Mouse (Mus musculus): ENCODE results near the gene Swap70. TPM values are rescaled to one million over a fixed set of nuclear protein-coding genes. Genes with fewer than 3 reads are reported as not detected.

Gene Swap70
- total RNA-seq, 2 experiments from 2014 or later = 12.1 to 14.6 TPM

DNA sequence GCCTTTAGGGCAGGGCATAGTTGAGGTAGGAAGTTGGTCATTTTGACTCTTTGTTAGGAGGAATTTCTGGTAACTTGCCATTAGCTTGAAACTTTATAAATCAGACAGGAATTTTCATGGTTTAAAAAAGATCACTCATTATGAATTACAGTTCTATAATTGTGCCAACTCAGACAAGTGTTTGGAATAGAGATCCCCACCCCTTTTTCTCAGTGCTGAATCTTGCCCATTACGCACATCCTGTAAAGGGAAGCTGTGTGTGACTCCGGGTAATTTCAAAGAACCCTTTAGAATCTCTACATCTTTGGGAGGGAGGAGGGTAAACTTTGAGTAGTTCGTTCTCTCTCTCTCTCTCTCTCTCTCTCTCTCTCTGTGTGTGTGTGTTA lies 15.9 kb downstream of the Swap70 start:
- no peak for DNase-seq (ENCODE audit: low spot score in 2 of 2)

DNA sequence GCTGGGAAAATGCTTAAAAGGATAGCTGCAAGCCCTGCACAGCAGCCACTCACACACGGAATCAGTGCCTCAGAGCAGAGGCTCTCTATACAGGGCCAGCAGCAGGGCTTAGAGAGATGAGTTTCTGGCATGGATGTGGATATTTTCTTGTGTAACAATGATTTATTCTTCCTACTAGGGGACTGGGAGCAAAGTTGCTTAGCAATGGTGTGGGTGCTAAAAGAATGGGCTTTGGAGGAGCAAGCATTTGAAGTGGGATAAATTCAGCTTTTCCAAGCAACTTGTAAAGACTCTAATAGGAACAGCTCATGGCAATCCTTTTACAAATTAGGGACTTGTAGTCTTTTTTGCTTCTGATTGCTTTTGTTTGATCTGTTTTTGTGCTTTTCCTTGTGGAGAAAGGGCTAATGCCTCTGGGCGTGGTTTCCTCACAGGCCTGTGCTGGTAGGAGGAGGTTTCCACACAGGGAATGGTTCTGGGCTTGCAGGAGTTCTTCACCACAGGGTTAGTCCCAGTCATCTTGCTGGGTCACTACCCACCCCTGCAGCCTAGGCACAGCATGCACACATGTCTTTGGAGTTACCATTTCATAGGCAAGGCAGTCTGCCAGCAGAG lies 16.4 kb downstream of the Swap70 start:
- DNase-seq (ENCODE audit: low spot score in 2 of 2) = peak in 1 of 2 experiments; percentile 37

DNA sequence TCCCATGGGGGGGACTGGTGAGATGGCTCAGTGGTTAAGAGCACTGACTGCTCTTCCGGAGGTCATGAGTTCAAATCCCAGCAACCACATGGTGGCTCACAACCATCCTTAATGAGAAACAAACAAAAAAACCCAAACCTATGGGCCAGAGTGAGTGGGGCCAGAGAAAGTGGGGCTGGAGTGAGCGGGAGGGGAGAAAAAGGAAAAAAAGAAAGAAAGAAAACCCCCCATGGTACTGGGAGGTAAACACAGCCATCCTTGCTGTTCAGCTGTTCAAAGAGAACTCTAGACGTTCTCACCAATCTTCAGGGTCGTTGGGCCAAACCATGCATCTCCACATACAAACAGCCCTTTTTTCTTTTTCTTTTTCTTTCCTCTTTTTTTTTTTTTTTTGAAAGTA lies 18.1 kb downstream of the Swap70 start:
- no peak for DNase-seq (ENCODE audit: low spot score in 2 of 2)

DNA sequence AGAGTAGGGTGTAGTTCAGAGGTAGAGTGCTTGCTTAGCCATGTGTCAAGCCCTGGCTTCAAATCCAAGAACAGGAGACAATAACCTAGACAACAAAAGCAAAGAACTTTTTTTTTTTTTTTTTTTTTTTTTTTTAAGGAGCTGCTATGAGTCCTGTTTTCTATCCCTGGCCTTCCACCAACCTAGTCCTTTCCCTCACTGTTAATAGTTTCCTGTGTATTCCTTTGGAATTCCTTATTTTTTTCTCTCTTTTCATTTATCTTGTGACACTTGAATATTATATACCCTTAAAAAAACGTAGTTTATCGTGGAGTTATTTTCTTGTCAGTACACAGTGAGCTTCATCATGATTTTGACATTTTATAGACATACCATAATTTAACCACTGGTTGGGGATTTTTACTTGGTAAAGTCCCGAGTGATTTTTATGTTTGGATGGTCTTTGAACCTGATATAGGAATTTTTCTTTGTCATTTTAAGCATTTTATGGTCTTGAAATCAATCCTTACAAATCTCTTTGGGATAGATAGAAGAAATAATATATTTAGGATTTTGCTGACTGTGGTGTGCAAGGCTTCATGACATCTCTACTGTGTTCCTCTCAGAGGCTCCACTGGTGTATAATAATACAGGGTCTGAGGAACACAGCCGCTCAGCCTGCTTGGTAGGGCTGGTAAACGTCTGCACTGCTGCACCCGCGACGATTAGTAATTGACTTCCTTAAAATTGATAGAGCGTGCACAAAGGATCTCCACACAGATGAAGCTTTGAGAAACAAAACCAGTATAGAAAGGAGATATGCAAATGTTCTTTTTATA lies 20.2 kb downstream of the Swap70 start:
- DNase-seq (ENCODE audit: low spot score in 2 of 2) = no peak

DNA sequence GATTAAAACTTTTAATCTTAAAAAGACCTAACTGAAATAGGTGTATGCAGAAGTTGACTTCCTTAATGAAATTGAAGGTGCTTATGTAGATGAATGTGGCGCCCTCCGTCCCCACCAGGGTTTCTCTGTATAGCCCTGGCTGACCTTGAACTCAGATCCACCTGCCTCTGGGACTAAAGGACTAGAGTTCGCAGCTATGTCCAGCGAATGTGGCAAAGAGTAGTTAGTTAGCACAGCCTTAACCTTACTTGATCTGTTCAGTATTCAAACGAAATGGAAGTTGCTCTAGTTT lies 20.7 kb downstream of the Swap70 start:
- no peak for DNase-seq (ENCODE audit: low spot score in 2 of 2)

DNA sequence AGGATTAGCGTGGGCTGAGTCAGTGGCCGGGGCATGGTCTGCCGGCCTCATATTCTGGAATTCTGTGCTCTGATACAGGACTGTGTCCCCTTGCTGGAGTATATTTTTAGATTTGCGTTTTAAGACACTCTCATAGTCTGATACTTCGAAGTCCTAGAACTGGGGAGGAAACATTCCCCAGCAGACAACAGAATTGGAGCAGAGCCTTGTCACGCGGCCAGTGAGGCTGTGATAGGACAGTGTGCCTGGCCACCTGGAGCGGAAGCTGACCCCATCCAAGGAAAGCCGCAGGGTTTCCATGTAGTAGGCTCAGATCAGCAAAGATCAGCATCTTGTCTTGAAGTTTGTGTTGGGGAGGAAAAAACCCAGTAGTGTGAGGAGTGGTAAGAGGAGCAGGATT lies 23.6 kb downstream of the Swap70 start:
- DNase-seq (ENCODE audit: low spot score in 2 of 2) = no peak

DNA sequence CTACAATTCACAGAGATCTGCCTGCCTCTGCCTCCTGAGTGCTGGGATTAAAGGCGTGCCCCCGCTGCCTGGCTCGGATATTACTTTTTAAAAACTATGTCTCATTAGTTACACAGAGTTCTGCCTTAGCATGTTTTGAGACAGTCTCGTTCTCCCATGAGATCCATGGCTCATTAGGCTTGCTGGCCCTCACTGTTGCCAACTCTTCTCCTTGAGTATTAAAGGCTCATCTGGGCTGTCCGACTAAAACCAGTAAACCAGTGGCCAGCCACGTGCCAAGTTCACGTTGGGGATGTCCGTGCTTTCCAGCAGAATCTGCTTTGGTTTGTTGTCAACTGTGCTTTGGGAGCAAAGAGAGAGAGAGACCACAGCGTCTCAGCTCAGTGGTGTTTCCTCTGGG lies 25.0 kb downstream of the Swap70 start:
- DNase-seq (ENCODE audit: low spot score in 2 of 2) = no peak

DNA sequence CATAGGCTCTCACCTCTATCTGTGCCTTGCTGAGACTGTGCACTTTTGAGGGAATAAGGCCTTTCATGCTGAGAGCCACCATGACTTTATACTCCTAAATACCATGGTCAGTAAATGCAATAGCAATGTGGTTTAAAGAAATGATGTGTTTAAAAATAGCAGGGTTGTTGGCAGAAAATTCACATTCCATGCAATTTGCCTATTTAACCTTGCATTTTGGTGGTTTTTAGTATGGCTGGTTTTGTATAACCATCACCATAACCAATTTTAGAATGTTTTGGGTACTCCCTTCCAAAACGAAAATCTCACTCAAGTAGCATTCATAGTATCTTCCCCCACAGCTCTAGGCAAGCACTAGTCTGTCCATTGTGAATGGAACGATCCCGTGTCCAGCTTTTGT lies 26.3 kb downstream of the Swap70 start:
- no peak for DNase-seq (ENCODE audit: low spot score in 2 of 2)

DNA sequence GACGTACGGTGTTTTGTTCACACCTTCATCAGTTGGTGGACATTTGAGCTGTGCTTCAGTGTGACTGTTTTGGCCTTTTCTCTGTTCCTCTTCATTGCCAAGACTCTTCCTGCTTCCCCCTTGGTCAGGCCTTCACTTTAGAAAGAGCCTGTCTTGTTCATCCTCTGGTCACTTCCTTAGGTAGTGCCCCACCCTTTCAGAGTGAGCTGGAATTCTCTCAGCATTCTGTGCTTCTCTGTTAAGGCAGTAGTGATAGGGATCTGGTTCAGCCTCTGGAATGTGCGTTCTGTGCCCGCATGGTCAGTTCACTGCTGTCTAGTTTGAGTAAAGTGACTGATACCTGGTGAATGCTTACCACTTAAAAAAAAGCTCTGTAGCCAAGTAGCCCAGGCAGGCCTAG lies 27.2 kb downstream of the Swap70 start:
- DNase-seq (ENCODE audit: low spot score in 2 of 2) = no peak

DNA sequence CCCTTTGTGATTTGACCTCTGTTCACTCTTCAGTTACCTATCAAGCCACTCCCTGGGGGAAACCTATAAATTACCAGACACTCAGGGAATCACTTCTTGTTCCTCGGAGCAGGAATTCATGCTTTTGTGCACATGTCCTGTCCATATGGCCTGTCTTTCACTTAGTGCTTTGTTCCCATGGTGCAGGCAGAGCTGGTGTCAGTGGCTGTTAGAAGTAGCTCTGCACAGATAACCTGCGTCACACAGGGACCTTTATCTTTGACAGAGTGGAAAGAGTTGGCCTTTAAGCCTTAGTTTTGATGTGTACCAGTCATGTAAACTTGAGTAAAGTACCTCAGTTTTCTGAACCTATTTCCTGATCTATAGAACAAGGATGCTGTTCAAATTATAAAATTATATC lies 32.4 kb downstream of the Swap70 start:
- DNase-seq (ENCODE audit: low spot score in 2 of 2) = no peak

DNA sequence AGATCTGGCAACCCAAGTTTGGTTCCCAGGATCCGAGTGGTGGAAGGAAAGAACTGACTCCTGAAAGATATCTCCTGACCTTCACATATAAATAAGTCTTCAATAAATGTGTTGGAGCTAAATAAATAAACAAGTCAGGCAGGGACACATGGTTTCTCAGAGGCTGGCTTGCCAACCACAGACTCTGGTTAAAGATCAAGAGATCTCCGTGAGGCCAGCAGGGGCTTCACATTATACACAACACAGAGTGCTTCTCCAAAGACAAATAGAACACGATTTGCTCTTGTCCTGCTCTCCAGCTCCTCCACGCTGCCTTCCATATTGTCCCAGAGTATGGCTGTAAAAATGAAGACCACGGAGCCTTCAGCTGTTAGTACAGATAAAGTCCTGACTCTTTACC lies 32.9 kb downstream of the Swap70 start:
- no peak for DNase-seq (ENCODE audit: low spot score in 2 of 2)

DNA sequence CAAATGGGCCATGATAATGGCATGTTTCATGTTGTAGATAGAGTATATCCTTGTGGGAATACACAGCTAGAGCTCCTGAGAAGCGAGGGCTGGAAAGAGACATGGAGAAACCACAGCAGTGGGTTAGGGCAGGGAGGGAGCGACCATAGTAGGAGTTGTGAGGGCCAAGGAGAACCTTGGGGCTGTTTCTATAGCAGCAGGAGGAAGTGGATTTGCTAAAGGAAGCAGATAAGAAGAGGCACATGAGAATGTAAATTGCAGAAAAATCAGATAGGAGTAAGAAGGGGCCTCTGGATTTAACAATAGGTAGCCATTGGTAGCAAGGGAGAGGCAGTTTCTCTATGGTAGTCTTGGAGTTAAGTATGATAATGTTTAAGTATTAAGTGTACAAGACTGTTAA lies 35.5 kb downstream of the Swap70 start:
- no peak for DNase-seq (ENCODE audit: low spot score in 2 of 2)

DNA sequence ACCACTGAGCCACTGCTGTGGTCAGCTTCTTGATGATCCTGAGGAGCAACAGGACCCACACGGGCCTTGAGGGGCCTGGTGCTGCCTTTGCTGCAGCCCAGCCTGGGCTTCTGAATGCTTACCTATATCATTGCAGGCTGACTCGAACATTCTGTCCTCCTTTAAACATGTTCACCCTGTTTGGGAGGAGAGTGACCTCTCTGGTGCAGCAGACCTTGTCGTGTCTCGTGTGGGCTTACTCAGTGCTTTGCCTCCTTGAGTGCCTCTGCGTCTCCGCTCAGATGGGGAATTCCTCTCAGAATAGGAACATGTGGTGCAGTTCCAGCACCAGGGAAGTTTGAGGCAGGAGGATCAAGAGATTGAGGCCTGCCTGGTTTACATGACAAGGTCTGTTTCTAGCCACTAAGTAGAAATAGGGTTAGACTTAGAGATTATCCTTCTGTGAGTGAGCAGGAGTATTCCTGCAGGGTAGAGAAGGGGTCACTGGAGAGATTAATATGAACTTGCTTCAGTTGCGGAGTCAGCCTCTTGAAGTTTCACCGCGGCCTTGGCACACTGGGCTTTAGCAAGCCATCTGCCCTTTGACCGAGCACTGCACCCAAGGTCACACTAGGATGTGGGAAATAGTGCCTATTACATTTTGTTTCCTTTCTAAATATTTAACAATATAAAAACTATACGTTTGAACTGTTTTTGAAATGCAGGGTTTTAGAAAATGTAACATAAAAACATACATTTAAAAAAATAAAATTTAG lies 36.9 kb downstream of the Swap70 start:
- DNase-seq (ENCODE audit: low spot score in 2 of 2) = no peak

DNA sequence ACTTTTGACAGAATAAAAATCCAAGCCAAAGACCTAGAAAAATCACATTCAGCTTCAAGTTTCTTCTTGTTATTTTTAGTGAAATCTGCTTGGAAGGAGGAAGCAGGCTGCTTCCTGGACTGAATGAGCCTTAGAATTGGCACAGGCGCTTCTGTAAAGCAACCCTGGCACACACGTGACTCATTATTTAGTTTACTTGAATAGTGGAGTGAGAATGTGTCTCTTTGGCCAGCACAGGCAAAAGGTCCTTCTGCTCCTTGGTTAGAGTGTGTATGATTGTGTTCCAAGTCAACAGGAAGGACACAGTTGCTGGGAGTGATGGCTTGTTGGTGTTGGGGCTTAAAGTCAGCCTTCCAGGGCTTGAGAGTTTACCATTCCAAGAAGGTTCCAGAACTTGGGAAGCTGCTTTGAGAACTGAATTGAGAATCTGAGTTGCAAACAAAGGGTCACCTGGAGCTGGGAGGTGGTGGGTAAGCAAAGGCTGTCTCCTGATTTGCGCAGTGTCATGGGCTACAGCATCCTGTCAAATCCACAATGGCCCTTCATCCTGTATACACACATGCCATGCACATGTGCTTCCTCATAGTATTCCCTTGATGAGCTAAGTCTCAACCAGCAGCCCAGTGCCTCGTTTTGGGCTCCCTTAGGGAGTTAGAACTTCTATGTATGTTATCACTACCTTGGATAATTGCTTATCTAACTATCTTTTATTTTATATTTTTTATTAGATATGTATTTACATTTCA lies 38.6 kb downstream of the Swap70 start:
- DNase-seq (ENCODE audit: low spot score in 2 of 2) = peak in 1 of 2 experiments; percentile 49

DNA sequence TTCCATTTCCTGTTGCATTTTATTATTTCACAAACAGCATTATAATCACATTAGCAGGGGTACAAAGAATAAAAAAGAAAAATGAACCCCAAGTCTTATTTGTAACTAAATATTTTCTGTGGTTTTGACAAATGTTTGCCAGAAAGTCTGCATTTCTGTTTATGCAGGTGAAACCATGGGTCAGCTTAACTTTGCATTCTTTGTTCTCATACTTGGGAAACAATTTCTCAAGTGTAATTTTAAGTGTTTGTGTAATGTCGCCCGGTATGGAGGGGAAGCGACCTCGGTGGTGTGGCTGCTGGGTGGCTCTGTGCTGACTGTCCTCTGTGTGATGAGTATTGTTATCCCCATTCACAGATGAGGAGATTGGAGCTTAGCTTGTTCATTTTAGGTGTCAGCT lies 40.3 kb downstream of the Swap70 start:
- DNase-seq (ENCODE audit: low spot score in 2 of 2) = no peak

DNA sequence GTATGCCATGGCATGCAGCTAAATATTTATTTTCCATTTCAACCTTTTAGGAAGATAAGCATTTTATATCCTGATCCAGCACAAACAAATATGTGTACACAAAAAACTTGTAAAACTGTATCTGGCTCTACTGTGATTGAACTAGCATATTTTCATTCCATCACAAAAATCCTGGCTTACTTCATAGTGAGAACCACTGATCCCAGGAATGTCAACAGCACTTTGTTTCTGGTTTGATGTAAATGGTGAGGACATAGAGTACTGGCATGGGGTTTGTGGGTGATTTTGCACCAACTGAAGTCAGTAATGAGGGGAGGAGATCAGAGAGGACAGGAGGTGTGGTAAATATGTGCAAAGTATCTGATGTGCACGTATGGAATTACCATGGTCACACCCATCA lies 41.1 kb downstream of the Swap70 start:
- no peak for DNase-seq (ENCODE audit: low spot score in 2 of 2)

DNA sequence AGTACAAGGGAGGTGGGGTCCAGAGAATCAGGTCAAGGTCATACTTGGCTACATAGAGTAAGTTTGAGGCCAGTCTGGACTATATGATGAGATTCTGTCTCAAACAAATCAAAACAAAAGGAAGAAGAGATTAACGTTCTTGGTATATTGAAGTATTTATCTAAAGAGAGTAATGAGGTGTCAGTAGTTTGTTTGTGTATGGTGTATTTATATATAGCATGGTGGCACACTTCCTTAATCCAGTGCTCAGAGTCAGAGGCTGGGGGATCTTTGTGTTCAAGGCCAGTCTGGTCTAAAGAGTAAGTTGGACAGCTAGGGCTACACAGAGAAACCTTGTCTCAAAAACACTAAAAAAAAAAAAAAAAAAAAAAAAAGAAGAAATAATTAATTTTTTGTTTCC lies 42.0 kb downstream of the Swap70 start:
- DNase-seq (ENCODE audit: low spot score in 2 of 2) = no peak

DNA sequence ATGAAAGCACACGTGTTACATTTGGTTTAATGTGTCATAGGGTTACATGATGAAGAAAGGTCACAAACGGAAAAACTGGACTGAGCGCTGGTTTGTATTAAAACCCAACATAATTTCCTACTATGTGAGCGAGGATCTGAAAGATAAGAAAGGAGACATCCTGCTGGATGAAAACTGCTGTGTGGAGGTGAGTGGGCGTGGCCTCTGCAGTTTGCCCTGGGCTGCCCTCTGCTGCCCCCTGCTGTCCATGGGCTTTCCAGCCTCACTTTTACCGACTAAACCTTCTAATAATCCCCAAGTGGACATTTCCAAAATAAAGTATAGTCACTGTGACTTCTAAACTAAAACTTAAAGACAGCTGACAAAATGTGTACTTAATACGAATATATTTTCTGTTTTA lies 44.3 kb downstream of the Swap70 start:
- peak; percentile 67 to 77 for DNase-seq (ENCODE audit: low spot score in 2 of 2)

DNA sequence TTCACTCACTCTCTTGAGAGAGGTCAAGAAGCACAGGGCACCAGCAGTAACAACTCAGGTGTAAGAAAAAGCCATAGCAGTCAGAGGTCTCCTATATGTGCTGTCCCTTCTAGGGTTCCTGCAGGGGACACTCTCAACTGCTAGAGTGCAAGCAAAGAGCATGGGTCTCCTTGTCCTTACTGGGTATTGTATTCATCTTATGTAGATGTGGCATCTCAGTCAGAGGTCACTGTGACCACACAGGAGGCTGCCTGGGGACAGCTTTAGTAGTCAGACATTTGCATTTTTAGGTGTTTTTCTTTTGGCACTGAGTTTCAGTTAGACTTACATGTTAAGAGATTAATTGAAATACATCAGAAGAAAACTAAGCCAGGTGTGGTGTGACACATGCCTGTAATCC lies 45.5 kb downstream of the Swap70 start:
- no peak for DNase-seq (ENCODE audit: low spot score in 2 of 2)

DNA sequence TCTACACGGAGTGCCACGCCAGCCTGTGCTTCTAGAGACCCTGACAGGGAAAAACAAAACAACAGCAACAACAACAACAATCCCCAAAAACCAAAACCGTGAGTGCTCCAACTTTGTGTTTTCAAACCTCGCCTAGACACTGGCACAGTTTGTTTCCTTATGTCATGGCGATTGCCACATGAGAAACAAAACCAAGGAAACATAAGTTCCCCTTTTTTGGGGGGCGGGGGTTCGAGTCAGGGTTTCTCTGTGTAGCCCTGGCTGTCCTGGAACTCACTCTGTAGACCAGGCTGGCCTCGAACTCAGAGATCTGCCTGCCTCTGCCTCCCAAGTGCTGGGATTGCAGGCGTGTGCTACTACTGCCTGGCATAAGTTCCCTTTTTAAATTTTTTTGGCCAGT lies 46.5 kb downstream of the Swap70 start:
- DNase-seq (ENCODE audit: low spot score in 2 of 2) = no peak

DNA sequence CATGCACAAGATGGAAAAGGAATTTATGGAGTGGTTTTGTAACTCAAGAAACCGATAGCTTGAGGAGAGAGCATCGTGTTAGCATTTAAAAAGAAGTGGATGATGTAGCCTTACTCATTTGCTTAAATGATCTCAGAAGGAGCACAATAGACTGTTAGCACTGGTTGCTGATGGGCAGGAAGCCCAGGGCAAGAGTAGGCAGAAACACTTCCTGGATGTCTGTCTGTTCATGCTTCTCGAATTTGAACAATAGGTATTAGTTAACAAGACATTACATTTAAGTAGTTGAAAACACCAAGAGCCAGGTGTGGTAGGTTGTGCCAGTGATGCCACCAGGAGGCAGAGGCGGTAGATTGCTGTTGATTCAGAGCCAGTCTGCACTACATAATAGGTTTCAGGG lies 47.0 kb downstream of the Swap70 start:
- no peak for DNase-seq (ENCODE audit: low spot score in 2 of 2)

DNA sequence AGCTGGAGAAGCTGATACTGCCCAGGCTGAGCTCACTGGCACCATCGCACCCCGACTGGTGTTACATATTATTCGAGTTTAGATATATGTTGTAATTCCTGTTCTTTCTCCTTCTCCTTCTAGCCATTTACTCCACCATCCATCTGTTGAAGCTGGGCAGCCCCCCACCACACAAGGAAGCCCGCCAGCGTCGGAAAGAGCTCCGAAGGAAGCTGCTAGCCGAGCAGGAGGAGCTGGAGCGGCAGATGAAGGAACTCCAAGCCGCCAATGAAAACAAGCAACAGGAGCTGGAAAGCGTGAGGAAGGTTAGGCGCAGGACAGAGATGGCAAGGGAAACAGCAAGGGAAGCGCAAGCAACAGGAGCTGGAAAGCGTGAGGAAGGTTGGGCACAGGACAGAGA lies 48.3 kb downstream of the Swap70 start:
- no peak for DNase-seq (ENCODE audit: low spot score in 2 of 2)
